Mouse (Mus musculus) heart, postnatal 0 days (tissue): ENCODE results near the gene Fbxl14. TPM values are rescaled to one million over a fixed set of nuclear protein-coding genes. Genes with fewer than 3 reads are reported as not detected.

Experiments
- ATAC-seq: fragments of 200-750 bp; cut with Nextera tagmentation; 2 replicates; pipeline ENCODE4 v1.8.0; 2017; ENCODE audit warnings: low read depth, moderate number of reproducible peaks, moderate library complexity; ENCODE audit not compliant: insufficient read depth
- DNase-seq: peaks from one replicate; pipeline ENCODE4 v3.0.0-alpha.2; 2016; ENCODE audit warnings: low spot score
- H3K27ac ChIP-seq: fragments of 300-500 bp; sonication (generic); 2 replicates; pipeline ENCODE4 v1.5.1; 2014; ENCODE audit warnings: low read depth, mild to moderate bottlenecking
- H3K27me3 ChIP-seq: fragments of 300-500 bp; sonication (generic); 2 replicates; pipeline ENCODE4 v1.6.1; 2014; ENCODE audit warnings: low read length, mixed read lengths; ENCODE audit not compliant: control insufficient read depth, insufficient read depth
- H3K36me3 ChIP-seq: fragments of 300-500 bp; sonication (generic); replicated peaks from 2 replicates; pipeline ENCODE4 v1.6.1; 2014; ENCODE audit warnings: low read length, mixed read lengths; ENCODE audit not compliant: control insufficient read depth, insufficient read depth
- H3K4me1 ChIP-seq: fragments of 300-500 bp; sonication (generic); 2 replicates; pipeline ENCODE4 v1.6.1; 2014; ENCODE audit warnings: antibody characterized with exemption; ENCODE audit not compliant: control insufficient read depth, insufficient read depth
- H3K4me2 ChIP-seq: fragments of 300-500 bp; sonication (generic); 2 replicates; pipeline ENCODE4 v1.6.1; 2014; ENCODE audit warnings: low read depth, mild to moderate bottlenecking, low read length, moderate library complexity
- H3K4me3 ChIP-seq: fragments of 300-500 bp; sonication (generic); 2 replicates; pipeline ENCODE4 v1.5.1; 2014; ENCODE audit warnings: low read depth, low read length
- H3K9ac ChIP-seq: fragments of 300-500 bp; sonication (generic); replicated peaks from 2 replicates; pipeline ENCODE4 v1.6.1; 2014; ENCODE audit warnings: low read depth, low read length, mixed read lengths
- H3K9me3 ChIP-seq: fragments of 300-500 bp; sonication (generic); replicated peaks from 2 replicates; pipeline ENCODE4 v1.6.1; 2016; ENCODE audit warnings: low read length; ENCODE audit not compliant: control insufficient read depth
- CTCF ChIP-seq: IDR thresholded peaks from 2 replicates; pipeline ENCODE4 v1.5.1; 2016; ENCODE audit warnings: antibody characterized with exemption, control low read depth, low read depth
- EP300 ChIP-seq: IDR thresholded peaks from 2 replicates; pipeline ENCODE4 v1.6.1; 2016; ENCODE audit warnings: antibody characterized with exemption, low read depth
- WGBS: fragments of 180-500 bp; shearing (Covaris S2); extraction: QIAGEN DNeasy Blood & Tissue Kit; methylation state at CpG from one replicate; pipeline ENCODE4 v1.1.7; 2014; 5-methylcytosine and 5-hydroxymethylcytosine counted together
- polyA plus RNA-seq: library from polyadenylated mRNA; unstranded; fragments of >200 nt; fragmentation: Nextera tagmentation; extraction: Ambion mirVana; gene quantifications from 2 replicates; pipeline ENCODE4 v1.2.1, GENCODE M21; 2015
- total RNA-seq: library from RNA; depleted of rRNA; stranded (reverse); fragments of >200 nt; gene quantifications from 2 replicates; pipeline ENCODE4 v1.2.3, GENCODE M21; 2014; ENCODE audit warnings: low replicate concordance

Fbxl14 gene
- total and polyA plus RNA-seq, 2 experiments from 2014 or later: 2.2 to 40.1 TPM

DNA sequence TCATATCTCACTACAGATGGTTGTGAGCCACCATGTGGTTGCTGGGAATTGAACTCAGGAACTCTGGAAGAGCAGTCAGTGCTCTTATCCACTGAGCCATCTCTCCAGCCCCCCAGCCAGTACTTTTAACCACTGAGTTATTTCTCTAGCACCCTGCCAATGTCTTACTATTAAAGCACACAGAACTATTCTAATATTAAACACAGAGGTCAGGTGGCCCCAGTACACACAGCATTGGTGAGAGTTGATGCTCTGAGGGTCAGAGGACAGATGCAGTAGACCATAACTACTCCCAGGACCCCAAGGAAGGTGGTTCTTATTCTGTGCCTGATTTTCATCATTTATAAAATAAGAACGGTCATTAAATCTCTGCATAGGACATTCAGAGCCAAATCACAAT lies 13.3 kb upstream of the Fbxl14 start:
- no peak overlapping the region for H3K9ac ChIP-seq
- no peak overlapping the region for H3K4me3 ChIP-seq
- DNase-seq (no peak), ATAC-seq (no peak)
- H3K36me3 ChIP-seq: no peaks in the 10 kb centered on the region
- peaks cover 13% of the 10 kb centered on the region for H3K4me1 ChIP-seq
- TF ChIP-seq CTCF (no peak), EP300 (no peak)
- no peaks in the 10 kb centered on the region for H3K27me3 ChIP-seq
- WGBS: 91% methylated on average over 1 of the region's 1 CpGs
- no peak overlapping the region for H3K27ac ChIP-seq
- 0 out of 2 replicates have a peak, but pooled peaks cover 3% of the 10 kb centered on the region for H3K9me3 ChIP-seq
- H3K4me2 ChIP-seq: no peak overlapping the region

DNA sequence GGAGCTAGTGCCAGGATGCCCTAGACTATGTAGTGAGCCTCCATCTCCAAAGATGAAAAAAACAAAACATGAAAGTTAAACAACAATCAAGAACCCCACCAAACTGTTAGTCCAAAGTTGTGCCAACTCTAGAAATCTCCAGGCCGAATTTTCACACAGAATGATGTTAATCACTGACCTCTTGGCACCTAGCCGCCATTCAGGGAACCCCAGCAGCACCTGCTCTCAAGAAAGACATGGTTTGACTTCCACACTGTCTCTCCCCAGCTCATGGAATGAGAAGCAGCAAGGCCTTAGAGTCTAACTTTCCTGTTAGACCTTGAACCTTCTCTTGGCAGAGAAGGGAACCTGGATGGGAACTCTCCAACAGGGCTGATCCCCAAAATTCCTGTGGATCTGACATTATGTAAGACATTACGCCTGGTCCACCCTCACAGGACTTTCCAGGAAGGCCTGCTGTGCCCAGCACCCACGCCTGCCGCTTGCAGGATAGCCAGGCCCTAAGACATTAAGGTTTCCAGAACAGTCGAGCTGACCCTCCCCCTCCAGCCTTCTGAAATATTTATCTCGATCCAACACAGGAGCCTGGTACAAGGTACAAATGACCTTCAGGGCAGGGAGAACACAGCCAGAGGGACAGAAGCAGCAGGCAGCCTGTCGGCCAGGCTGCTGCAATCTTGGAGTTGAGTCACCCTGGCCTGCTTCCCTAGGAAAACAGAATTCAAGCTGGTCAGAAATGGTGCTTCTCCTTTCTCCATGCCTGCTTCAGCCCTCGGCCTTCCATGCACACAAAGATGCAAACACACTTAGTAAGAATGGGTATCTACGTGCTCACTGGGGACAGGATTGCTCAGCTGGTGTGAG lies 12.3 kb upstream of the Fbxl14 start:
- no peak overlapping the region for H3K4me3 ChIP-seq
- WGBS: 38% methylated on average over 10 of the region's 10 CpGs
- 0 out of 2 replicates have a peak overlapping the region, but pooled peaks have one; percentile 4 for H3K9ac ChIP-seq
- no peak overlapping the region for H3K4me2 ChIP-seq
- no peaks in the 10 kb centered on the region for H3K36me3 ChIP-seq
- H3K9me3 ChIP-seq: 0 out of 2 replicates have a peak, but pooled peaks cover 3% of the 10 kb centered on the region
- H3K27me3 ChIP-seq: no peaks in the 10 kb centered on the region
- ATAC-seq: peak; percentile 74
- DNase-seq: peak; percentile 45
- no peak for TF ChIP-seq CTCF
- TF ChIP-seq EP300: no peak
- H3K4me1 ChIP-seq: peaks cover 13% of the 10 kb centered on the region
- H3K27ac ChIP-seq: peak overlapping the region; percentile 85

GRCm38 (mm10) chr6:119467785-119468059 lies 11.7 kb upstream of the Fbxl14 start:
- 0 out of 2 replicates have a peak, but pooled peaks cover 3% of the 10 kb centered on the region for H3K9me3 ChIP-seq
- TF ChIP-seq EP300 (no peak), CTCF (peak; percentile 46)
- no peaks in the 10 kb centered on the region for H3K27me3 ChIP-seq
- 79% methylated on average over 2 of the region's 2 CpGs for WGBS
- peak overlapping the region; percentile 85 for H3K27ac ChIP-seq
- no peaks in the 10 kb centered on the region for H3K36me3 ChIP-seq
- H3K9ac ChIP-seq: 0 out of 2 replicates have a peak overlapping the region, but pooled peaks have one; percentile 4
- H3K4me1 ChIP-seq: peaks cover 13% of the 10 kb centered on the region
- peak; percentile 75 for ATAC-seq
- no peak overlapping the region for H3K4me2 ChIP-seq
- H3K4me3 ChIP-seq: no peak overlapping the region
- peak; percentile 52 for DNase-seq

DNA sequence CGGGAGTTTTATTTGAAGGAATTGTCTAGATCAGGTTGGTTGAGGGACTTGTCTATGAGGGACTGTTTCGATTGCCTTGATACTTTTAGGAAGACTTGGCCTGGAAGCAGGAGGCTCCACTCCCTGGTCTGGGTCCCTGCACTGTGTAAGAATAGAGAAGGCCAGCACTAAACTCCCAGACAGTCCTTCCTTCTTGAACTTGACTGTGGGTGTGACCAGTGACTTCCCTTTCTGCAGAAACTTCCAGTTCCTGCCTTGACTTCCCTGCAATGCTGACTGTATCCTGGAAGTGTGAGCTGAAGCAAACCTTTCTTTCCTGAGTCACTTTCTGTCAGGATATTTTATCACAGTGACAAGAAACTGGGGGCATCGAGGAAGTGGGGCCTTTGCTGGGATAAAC lies 8.7 kb upstream of the Fbxl14 start:
- Histone ChIP-seq H3K27me3 (no peaks in the 10 kb centered on the region), H3K36me3 (no peaks in the 10 kb centered on the region), H3K4me3 (no peak overlapping the region), H3K9ac (no peak overlapping the region), H3K27ac (no peak overlapping the region), H3K4me1 (peaks cover 13% of the 10 kb centered on the region), H3K9me3 (no peaks in the 10 kb centered on the region), H3K4me2 (no peak overlapping the region)
- TF ChIP-seq EP300: no peak
- no peak for TF ChIP-seq CTCF
- ATAC-seq: no peak
- no peak for DNase-seq
- WGBS: 76% methylated on average over 3 of the region's 3 CpGs

- no peak for ATAC-seq
- no peaks in the 10 kb centered on the region for H3K27me3 ChIP-seq
- H3K9ac ChIP-seq: no peak overlapping the region
- no peaks in the 10 kb centered on the region for H3K36me3 ChIP-seq
- no peak overlapping the region for H3K27ac ChIP-seq
- H3K9me3 ChIP-seq: no peaks in the 10 kb centered on the region
- DNase-seq: peak; percentile 54
- peak; percentile 70 for TF ChIP-seq CTCF
- no peak for TF ChIP-seq EP300
- H3K4me2 ChIP-seq: no peak overlapping the region
- WGBS: 24% methylated on average over 5 of the region's 5 CpGs
- peaks cover 3% of the 10 kb centered on the region for H3K4me1 ChIP-seq
- no peak overlapping the region for H3K4me3 ChIP-seq
These were observed 7.3 kb upstream of the Fbxl14 start for GRCm38 (mm10) chr6:119472135-119472534.

DNA sequence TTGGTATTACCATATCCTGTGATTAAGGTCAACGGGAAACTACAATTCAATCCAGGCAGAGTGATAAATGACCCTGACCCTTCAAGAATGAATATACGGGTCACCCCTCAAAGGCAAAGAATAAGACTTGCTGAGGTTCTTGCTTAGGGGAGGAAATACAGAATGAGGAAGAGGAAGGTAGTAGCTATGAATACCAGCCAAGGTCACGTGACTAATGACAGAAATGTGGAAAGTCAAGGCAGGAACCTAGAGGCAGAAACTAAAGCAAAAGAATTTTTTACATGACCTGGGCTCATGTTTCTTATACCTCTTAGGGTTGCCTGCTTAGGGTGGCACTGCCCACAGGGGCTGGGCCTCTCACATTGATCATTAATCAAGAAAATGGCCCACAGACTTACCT lies 6.8 kb upstream of the Fbxl14 start:
- Histone ChIP-seq H3K36me3 (no peaks in the 10 kb centered on the region), H3K4me1 (peaks cover 6% of the 10 kb centered on the region), H3K4me3 (no peak overlapping the region), H3K9me3 (no peaks in the 10 kb centered on the region), H3K9ac (no peak overlapping the region), H3K4me2 (no peak overlapping the region), H3K27ac (no peak overlapping the region), H3K27me3 (no peaks in the 10 kb centered on the region)
- DNase-seq (no peak), ATAC-seq (no peak)
- TF ChIP-seq CTCF (no peak), EP300 (no peak)
- WGBS: 64% methylated on average over 3 of the region's 3 CpGs
